Mouse (Mus musculus) G1E-ER4 (cell line): ENCODE measurements around the gene Vps33b. TPM values are rescaled to one million over a fixed set of nuclear protein-coding genes. Genes with fewer than 3 reads are reported as not detected.

Source experiments
- GATA1 ChIP-seq: IDR thresholded peaks from one replicate; pipeline ENCODE4 v1.8.0; 2012; ENCODE audit warnings: low read length, inconsistent platforms
- polyA plus RNA-seq: library from polyadenylated mRNA; stranded (reverse); fragments of >175 nt; gene quantifications from 2 replicates; pipeline ENCODE4 v1.2.3, GENCODE M21; 2012

The Vps33b gene
- polyA plus RNA-seq, result 7.1 and 7.2 TPM in 2 replicates

- TF ChIP-seq GATA1, result no peak
These were observed at the start of gene Vps33b for GRCm38 (mm10) chr7:80268897-80269750. Vps33b (plus strand) TSS chr7:80269649.

- TF ChIP-seq GATA1, result no peak
These were observed 49.1 kb upstream of the Vps33b start for GRCm38 (mm10) chr7:80220237-80220797.

- TF ChIP-seq GATA1, result no peak
These were observed 48.2 kb upstream of the Vps33b start for GRCm38 (mm10) chr7:80221179-80221750.

- no peak for TF ChIP-seq GATA1
These were observed 42.4 kb upstream of the Vps33b start for GRCm38 (mm10) chr7:80227065-80227464.

- no peak for TF ChIP-seq GATA1
These were observed 39.3 kb upstream of the Vps33b start for GRCm38 (mm10) chr7:80230196-80230595.

- no peak for TF ChIP-seq GATA1
These were observed 37.4 kb upstream of the Vps33b start for GRCm38 (mm10) chr7:80231971-80232488.

GRCm38 (mm10) chr7:80232489-80233029 lies 36.9 kb upstream of the Vps33b start, which contains the start of the genes Cib1 and Gdpgp1:
Cib1 (minus strand) TSS chr7:80232813.
Gdpgp1 (plus strand) TSS chr7:80232865.
- no peak for TF ChIP-seq GATA1

GRCm38 (mm10) chr7:80233799-80234198 lies 35.6 kb upstream of the Vps33b start:
- TF ChIP-seq GATA1, result no peak

- no peak for TF ChIP-seq GATA1
These were observed 30.9 kb upstream of the Vps33b start for GRCm38 (mm10) chr7:80238542-80238941.

- no peak for TF ChIP-seq GATA1
These were observed 27.8 kb upstream of the Vps33b start for GRCm38 (mm10) chr7:80241661-80242060.

GRCm38 (mm10) chr7:80244851-80245250 lies 24.6 kb upstream of the Vps33b start:
- no peak for TF ChIP-seq GATA1

GRCm38 (mm10) chr7:80246148-80246721 lies 23.2 kb upstream of the Vps33b start, which contains the start of gene Ttll13:
Ttll13 (plus strand) TSS chr7:80246376.
- no peak for TF ChIP-seq GATA1

- TF ChIP-seq GATA1, result no peak
These were observed 22.6 kb upstream of the Vps33b start for GRCm38 (mm10) chr7:80246859-80247258.

GRCm38 (mm10) chr7:80252437-80252836 lies 17.0 kb upstream of the Vps33b start:
- TF ChIP-seq GATA1, result no peak

- TF ChIP-seq GATA1, result peak; percentile 81
These were observed 16.6 kb upstream of the Vps33b start for GRCm38 (mm10) chr7:80252886-80253285.
